Comparison of ENCODE assay signal across 9 mouse cellular contexts in the genomic region with DNA sequence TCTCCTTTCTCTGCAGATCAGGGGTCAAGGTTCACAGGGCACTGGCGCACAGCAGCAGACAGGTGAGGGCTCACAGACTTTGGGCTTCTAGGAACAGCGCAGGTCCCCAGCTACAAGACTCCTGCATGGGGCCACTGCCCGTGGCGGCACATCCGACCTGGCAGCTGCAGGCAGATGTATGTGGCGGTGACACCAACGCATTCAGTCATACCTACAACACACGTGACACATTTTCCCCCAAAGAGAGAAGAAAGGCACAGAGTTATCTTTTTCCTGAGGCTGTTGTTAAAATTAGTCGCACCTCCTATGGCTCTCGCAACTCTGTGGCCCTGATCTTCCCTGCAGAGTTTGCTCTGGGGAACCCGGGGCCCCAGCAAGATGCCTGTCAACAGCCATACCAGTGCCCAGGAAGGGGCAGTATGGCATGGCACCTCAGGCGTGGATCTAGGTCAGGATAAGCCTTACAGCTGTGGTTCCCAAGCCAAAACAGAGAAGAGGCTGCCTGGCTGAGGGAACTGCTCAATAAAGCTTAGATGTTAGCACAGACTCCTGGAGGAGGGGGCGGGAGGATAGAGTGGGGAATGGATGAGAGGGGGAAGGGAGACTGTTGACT. TPM values are rescaled to one million over a fixed set of nuclear protein-coding genes. Genes with fewer than 3 reads are reported as not detected.
DNase-seq lines count a peak whose midpoint lies in the region; ATAC-seq and TF ChIP-seq lines count a peak whose summit lies in the region.
"Had no signal": no experiment of that assay in that cellular context is flagged by ENCODE, and none has a peak within 500 bp of the region (broad histone marks: within the 10 kb centered on the region; RNA-seq: fewer than 3 reads in every experiment).

No protein-coding gene starts in this region.

- H3K27ac ChIP-seq in heart, embryonic 15.5 days: peak overlapping the region; percentile 78
- peak overlapping the region; percentile 99 for H3K27ac ChIP-seq in forebrain, embryonic 15.5 days (replicated peaks)
- peak overlapping the region; percentile 100 for H3K27ac ChIP-seq in midbrain, embryonic 14.5 days (replicated peaks; ENCODE audit: low read depth, low read length)

- no peaks in the 10 kb centered on the region for H3K9me3 ChIP-seq in heart, embryonic 15.5 days (replicated peaks)
- H3K9me3 ChIP-seq in E14TG2a.4 (ENCODE audit: low read length): no peaks in the 10 kb centered on the region
- no peaks in the 10 kb centered on the region for H3K9me3 ChIP-seq in forebrain, embryonic 15.5 days
- no peaks in the 10 kb centered on the region for H3K9me3 ChIP-seq in midbrain, embryonic 14.5 days (ENCODE audit: control insufficient read depth, low read length)
- H3K9me3 ChIP-seq: G1E had no signal

- TF ChIP-seq CTCF in E14TG2a.4 (conservative IDR thresholded peaks at IDR 0.05; ENCODE audit: low read length): no peak

- WGBS in heart, embryonic 15.5 days: 21% methylated on average over 13 of the region's 13 CpGs
- WGBS in forebrain, embryonic 15.5 days: 29% methylated on average over 13 of the region's 13 CpGs
- 10% methylated on average over 13 of the region's 13 CpGs for WGBS in midbrain, embryonic 14.5 days

- DNase-seq in heart, postnatal 25 days (ENCODE audit: low spot score): no peak
- peak; percentile 73 for DNase-seq in midbrain, embryonic 14.5 days
- DNase-seq in spleen, postnatal 10 days (ENCODE audit: low spot score in 2 of 2): no peak
- no peak for DNase-seq in adrenal gland, postnatal 25 days
- DNase-seq in adrenal gland, postnatal 10 days: no peak

- intact Hi-C loops in heart, postnatal 25 days (cut with DNase I): no loop called here

- H3K9ac ChIP-seq in heart, embryonic 15.5 days: no peak overlapping the region
- peak overlapping the region; percentile 13 for H3K9ac ChIP-seq in forebrain, embryonic 15.5 days (replicated peaks)
- peak overlapping the region; percentile 45; the same call in 1 of the 2 replicates for H3K9ac ChIP-seq in midbrain, embryonic 14.5 days (replicated peaks; ENCODE audit: low read length)

- no peaks in the 10 kb centered on the region for H3K36me3 ChIP-seq in heart, embryonic 15.5 days
- H3K36me3 ChIP-seq in E14TG2a.4 (ENCODE audit: insufficient read depth, low read length): no peaks in the 10 kb centered on the region
- no peaks in the 10 kb centered on the region for H3K36me3 ChIP-seq in forebrain, embryonic 15.5 days
- no peaks in the 10 kb centered on the region for H3K36me3 ChIP-seq in midbrain, embryonic 14.5 days (ENCODE audit: control insufficient read depth, insufficient read depth, low read length)
- H3K36me3 ChIP-seq: G1E had no signal

- H3K4me1 ChIP-seq in heart, embryonic 15.5 days (replicated peaks): peaks cover 42% of the 10 kb centered on the region
- peaks cover 36% of the 10 kb centered on the region for H3K4me1 ChIP-seq in E14TG2a.4 (replicated peaks; ENCODE audit: low read depth, low read length)
- H3K4me1 ChIP-seq in forebrain, embryonic 15.5 days: peaks cover 68% of the 10 kb centered on the region
- H3K4me1 ChIP-seq in midbrain, embryonic 14.5 days (ENCODE audit: control insufficient read depth, insufficient read depth, low read length): peaks cover 65% of the 10 kb centered on the region

- ATAC-seq in heart, embryonic 15.5 days (replicated peaks; ENCODE audit: insufficient number of reproducible peaks, insufficient read depth, low FRiP score, low read depth): no peak
- peak; percentile 9 for ATAC-seq in forebrain, embryonic 15.5 days (replicated peaks)
- ATAC-seq in midbrain, embryonic 14.5 days (ENCODE audit: low FRiP score, low TSS enrichment): no peak

- H3K27me3 ChIP-seq in heart, embryonic 15.5 days: no peaks in the 10 kb centered on the region
- peaks cover 26% of the 10 kb centered on the region for H3K27me3 ChIP-seq in E14TG2a.4 (ENCODE audit: insufficient read depth, low read length)
- H3K27me3 ChIP-seq in forebrain, embryonic 15.5 days: no peaks in the 10 kb centered on the region
- no peaks in the 10 kb centered on the region for H3K27me3 ChIP-seq in midbrain, embryonic 14.5 days (ENCODE audit: control insufficient read depth, insufficient read depth, low read length)

- H3K4me2 ChIP-seq in heart, embryonic 15.5 days: peak overlapping the region; percentile 37
- H3K4me2 ChIP-seq in forebrain, embryonic 15.5 days (replicated peaks): peak overlapping the region; percentile 41
- H3K4me2 ChIP-seq in midbrain, embryonic 14.5 days (ENCODE audit: low read length): peak overlapping the region; percentile 51

- H3K4me3 ChIP-seq in heart, embryonic 15.5 days: no peak overlapping the region
- 0 out of 2 replicates have a peak overlapping the region, but pooled peaks have one; percentile 7 for H3K4me3 ChIP-seq in E14TG2a.4 (replicated peaks; ENCODE audit: low read length)
- no peak overlapping the region for H3K4me3 ChIP-seq in forebrain, embryonic 15.5 days
- H3K4me3 ChIP-seq in midbrain, embryonic 14.5 days (replicated peaks; ENCODE audit: low read depth, low read length): no peak overlapping the region

RNA-seq across cellular contexts. Expression of a gene that starts 53.1 kb away (rescaled TPM):
- polyA plus RNA-seq in heart, embryonic 15.5 days (2015; fragmentation: Nextera tagmentation; extraction: Ambion mirVana): 1.1 and 1.5 TPM in 2 replicates
- total RNA-seq in heart, postnatal 25 days (2021): 1 to 10 TPM; 1.2 TPM
- 0.63 and 1.4 TPM in 2 replicates for polyA plus RNA-seq in forebrain, embryonic 15.5 days (2015; fragmentation: Nextera tagmentation; extraction: Ambion mirVana)
- polyA plus RNA-seq in midbrain, embryonic 14.5 days (2014; fragmentation: Nextera tagmentation; extraction: Ambion mirVana): 0.46 and 1.2 TPM in 2 replicates
- 1.6 and 4.4 TPM in 2 replicates for total RNA-seq in adrenal gland, postnatal 25 days (2021)
- total RNA-seq in adrenal gland, postnatal 10 days (2021): 1 to 10 TPM; 1.7 to 3.7 TPM
- polyA plus RNA-seq: G1E had no signal
